Mouse (Mus musculus) layer of hippocampus, postnatal 36 days (tissue): ENCODE measurements around the gene Ndufa11. TPM values are rescaled to one million over a fixed set of nuclear protein-coding genes. Genes with fewer than 3 reads are reported as not detected.

Experiments used
- DNase-seq, 2 experiments: peaks; one replicate each; pipeline ENCODE4 v3.0.0; 2022
- total RNA-seq, 2 experiments: library from RNA; stranded (reverse); gene quantifications; 2 replicates each; pipeline ENCODE4 v1.2.3; 2021

Gene Ndufa11
- total RNA-seq, 2 experiments from 2014 or later: 213 to 221 TPM

GRCm38 (mm10) chr17:56716655-56717362 lies 758 bp upstream of the Ndufa11 start:
- peak; percentile 95 to 97 for DNase-seq

GRCm38 (mm10) chr17:56722441-56722840 lies 4.9 kb downstream of the Ndufa11 start:
- DNase-seq: no peak

DNA sequence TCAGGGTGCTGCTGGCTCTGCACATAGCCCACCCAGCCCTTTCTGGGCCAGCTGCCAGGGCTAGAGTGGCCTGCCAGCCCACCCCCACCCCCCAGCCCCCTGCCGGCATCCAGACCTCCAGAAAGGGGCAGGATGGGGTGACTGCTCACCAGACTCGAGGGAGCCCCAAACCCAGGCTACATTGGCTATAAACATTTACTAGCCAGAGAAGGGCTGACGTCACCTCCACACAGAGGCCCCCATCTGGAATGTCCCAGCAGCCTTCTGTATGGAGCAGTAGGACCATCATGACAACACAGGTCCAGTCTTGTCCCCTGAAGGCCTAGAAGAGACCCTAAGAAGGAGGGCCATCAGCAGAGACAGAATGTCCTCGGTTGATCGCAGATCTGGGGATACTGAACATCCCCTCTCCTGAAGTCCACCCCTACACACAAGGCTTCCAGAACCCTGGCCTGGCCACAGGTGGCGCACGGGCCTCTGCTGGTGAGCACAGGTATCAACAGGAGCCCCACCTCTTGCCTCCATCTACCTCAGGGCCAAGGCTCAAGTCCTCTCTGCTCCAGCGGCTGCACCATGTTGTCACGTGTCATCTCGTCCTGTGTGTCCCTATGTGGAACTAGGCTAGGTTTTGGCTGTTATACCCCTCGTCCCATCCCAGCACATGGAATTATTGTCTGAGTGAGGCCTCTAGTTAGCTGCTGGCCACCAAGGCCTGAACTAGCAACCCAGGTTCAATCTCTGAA lies 6.0 kb downstream of the Ndufa11 start:
- DNase-seq: no peak

- no peak for DNase-seq
These were observed 9.6 kb downstream of the Ndufa11 start for GRCm38 (mm10) chr17:56727029-56727649.

DNA sequence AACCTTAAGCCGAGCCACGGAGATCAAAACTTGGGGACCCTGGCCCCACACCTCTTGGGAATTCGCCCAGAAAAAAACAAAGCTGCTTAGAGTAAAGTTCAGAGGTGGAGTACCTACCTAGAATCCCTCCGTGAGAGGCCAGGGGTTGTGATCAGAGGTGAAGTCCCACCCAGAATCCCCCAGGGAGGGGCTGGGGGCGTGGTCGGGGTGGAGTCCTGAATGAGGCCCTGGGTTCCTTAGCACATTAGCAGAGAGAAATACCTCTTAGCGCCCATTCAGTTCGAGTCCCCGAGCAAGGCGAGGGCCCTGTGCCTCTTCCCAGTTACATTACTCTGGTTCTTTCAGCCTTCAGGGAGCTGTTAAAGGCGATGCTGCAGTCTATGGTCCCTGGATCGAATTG lies 10.1 kb downstream of the Ndufa11 start:
- no peak for DNase-seq

GRCm38 (mm10) chr17:56728117-56728516 lies 10.6 kb downstream of the Ndufa11 start:
- no peak for DNase-seq

GRCm38 (mm10) chr17:56729151-56729550 lies 11.6 kb downstream of the Ndufa11 start:
- DNase-seq: no peak

GRCm38 (mm10) chr17:56729656-56730055 lies 12.1 kb downstream of the Ndufa11 start:
- DNase-seq: no peak

DNA sequence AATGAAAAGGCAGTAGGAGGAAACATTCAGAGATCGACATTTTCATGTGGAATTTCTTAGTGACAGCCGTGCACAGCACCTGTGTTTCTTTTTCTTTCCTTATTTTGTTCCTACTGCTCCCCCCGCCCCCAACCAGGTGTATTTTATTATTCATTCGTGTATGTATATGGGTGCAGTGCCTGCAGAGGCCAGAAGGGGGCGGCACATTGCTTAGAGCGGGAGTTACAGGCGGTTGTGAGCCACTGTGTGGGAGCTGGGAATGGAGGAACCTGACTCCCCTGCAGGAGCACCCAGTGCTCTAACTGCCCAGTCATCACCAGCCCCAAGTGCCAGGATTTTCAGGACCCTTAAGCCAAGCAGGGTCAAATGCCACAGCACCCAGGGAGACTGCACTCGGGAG lies 19.0 kb downstream of the Ndufa11 start:
- no peak for DNase-seq

DNA sequence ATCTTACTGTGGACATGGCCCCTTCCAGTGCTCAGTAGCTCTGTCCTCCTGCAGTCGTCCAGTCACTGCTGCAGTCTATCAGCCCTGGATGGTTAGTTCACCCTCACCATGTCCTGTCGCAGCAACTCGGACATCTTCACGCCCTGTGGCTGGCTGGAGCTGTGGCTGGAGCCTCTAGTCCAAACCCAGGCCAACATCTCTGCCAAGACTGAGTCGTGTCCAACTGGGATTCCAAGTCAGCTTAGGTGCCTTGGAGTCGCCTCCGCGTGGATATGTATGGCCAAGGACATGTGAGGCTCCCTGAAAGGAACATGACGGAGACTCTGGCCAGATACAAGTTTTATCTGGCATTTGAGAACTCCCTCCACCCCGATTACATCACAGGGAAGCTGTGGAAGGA lies 20.7 kb downstream of the Ndufa11 start:
- no peak for DNase-seq

DNA sequence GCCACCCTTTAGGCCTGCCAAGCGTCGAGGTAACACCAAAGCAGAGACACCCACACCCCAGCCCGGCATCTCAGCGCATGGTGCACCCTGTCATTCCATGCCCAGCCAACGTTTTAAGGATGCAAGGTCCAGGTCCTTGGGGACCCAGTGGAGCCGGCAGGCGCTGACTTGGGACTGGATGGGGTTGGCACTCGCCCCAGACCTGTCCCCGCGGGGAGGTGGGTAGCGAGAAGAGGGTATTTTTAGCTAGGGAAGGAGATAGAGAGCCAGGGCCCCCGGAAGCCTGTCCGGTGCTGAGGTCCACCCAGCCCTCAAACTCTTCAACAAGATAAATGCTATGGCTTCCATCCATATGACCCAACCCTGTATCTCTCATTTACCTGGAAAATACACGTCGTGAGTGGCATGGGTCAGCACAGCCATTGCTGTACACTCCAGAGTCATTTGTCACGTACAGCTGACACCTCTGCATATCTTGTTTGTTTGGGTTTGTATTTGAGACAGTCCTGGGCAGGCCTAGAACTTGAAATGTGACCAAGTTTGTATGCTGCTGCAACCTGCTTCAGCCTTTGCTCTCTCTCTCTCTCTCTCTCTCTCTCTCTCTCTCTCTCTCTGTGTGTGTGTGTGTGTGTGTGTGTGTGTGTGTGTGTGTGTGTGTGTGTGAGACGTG lies 22.7 kb downstream of the Ndufa11 start:
- no peak for DNase-seq

- no peak for DNase-seq
These were observed 23.2 kb downstream of the Ndufa11 start for GRCm38 (mm10) chr17:56740788-56741160.

DNA sequence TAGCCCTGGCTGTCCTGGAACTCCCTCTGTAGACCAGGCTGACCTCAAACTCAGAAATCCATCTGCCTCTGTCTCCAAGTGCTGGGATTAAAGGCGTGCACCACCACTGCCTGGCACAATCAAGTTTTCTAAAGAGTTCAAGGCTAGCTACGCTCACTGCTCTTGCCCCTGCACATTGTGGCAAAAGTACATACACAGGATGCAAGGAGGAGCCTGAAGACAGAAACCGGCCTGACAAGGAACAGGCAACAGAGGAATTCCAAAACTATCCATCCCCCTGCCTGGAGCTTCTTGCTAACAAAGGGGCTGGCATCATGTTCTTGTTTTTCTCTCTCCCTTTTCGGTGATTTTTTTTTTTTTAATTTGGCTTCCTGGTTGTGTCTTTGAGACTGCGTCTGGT lies 26.6 kb downstream of the Ndufa11 start:
- no peak for DNase-seq

DNA sequence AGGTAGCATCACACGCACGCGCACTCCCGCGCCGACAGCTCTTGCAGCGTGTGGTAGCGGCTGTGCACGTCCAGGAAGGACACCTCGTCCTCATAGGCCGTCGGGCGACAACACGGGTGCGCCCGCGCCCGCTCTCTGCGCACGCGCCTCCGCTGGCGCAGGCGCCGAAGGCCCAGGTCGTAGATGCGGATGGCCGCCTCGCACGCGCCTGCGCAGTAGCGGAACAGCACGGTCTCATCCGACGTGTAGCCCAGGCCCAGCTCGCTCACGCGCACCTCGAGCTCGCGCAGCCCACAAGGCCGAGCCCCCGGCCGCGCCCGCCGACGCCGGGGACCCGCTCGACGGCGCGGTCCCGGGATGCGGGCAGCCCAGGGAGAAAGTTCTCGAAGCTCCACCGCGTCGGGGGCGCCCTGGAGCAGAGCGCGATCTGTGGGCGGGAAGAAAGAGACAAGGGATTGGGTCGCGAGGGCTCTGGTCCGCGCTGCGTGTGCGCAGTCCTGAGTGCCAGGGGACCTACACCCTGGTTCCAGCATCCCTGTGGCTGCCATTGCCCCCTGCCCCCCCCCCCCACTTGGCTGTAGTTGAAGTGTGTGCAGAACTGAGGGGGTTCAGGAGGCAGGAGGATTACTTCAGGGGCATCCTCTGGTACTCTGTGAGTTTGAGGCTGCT lies 34.0 kb downstream of the Ndufa11 start:
- DNase-seq: no peak

- no peak for DNase-seq
These were observed 35.9 kb downstream of the Ndufa11 start for GRCm38 (mm10) chr17:56753452-56753851.

- no peak for DNase-seq
These were observed 37.0 kb downstream of the Ndufa11 start for GRCm38 (mm10) chr17:56754271-56755185.

- no peak for DNase-seq
These were observed 39.3 kb downstream of the Ndufa11 start for GRCm38 (mm10) chr17:56756703-56757399.

DNA sequence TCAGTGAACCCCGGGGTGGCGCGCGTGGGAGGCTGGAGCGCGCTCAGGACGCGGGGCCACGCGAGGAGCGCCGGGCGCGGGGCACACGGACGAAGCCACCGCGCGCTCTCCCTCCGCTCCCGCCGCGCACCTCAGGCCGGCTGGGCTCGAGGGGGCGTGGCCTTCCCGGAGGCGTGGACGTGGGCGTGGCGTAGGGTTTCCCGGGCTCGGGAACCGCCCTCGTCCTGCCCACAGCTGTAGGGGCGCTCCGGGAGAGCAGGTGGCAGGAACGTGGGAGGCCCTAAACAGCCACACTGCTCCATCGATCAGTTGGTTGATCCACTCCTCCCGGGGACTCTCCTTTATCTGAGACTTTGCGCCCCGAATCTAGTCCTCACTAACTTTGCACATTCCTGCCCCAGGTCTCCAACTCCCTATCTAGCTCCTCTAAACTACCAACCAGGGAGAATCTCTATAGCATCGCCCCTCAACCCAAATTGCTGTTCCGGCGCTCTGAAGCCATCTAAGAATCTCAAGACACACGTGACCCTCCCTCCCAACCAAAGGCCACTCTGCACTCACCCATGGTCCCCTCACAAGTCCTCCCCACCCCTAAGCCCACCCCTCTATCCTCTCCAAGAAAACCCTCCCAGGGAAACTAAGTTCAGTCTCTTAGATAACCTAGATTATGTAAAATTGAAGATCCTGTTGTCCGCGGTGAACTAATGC lies 40.0 kb downstream of the Ndufa11 start, which contains the start of gene Nrtn:
Gene Nrtn (minus strand): TSS at position 115 of the 708 bp plus-strand sequence.
- DNase-seq: peak; percentile 60 to 70

- DNase-seq: peak; percentile 54 to 56
These were observed 40.6 kb downstream of the Ndufa11 start for GRCm38 (mm10) chr17:56758132-56758531.

DNA sequence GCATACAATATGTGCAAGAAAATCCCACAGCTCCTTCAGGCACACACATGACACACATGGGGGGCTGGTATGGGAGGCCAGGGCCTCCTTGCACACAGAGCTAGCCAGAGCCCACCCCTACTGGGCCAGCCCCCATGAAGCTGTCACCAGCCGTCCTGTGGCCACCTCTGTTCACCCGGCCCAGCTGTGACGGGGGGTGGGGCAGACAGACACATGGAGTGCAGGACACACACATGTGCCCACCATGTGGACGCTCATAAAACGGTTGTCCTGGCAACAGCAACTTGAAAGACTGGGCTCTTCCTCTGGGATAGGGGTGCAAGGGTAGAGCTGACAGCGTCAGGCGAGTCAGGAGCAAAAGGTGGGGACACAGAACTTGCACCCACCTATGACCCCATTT lies 41.7 kb downstream of the Ndufa11 start:
- no peak for DNase-seq
